Mouse (Mus musculus) ES-Bruce4 (cell line): ENCODE results near the gene Rxra.

Source experiments
- CTCF ChIP-seq: IDR thresholded peaks from one replicate; pipeline ENCODE4 v1.8.1; 2011; ENCODE audit warnings: low read depth, low read length
- EP300 ChIP-seq: IDR thresholded peaks from 2 replicates; pipeline ENCODE4 v1.6.1; 2011; ENCODE audit warnings: low read depth, low read length; ENCODE audit not compliant: insufficient read depth

DNA sequence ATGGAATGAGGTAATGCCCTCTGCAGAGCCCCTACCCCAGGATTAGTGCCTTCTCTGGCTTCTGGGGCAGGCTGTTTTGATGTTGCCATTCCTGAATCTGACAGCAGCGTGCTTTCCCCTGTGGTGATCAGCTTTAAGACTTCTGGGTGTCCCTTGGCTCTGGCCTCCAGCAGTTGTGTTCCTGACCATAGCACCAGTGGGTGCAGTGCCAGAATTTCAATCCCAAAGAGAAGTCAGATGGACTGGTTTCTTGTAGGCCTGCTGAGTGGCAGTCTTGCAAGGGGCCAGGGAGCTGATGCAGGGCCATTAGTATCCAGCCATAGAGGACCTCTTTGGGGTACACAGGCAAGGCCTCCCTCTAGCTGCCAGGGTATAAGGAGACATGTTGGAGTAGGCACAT, 10.8 kb downstream of the Rxra start:
- TF ChIP-seq CTCF: no peak
- TF ChIP-seq EP300: no peak
